Mouse (Mus musculus): ENCODE results near the gene Bbox1. TPM values are rescaled to one million over a fixed set of nuclear protein-coding genes. Genes with fewer than 3 reads are reported as not detected.

The Bbox1 gene
- polyA plus RNA-seq (2017; shearing (Covaris generic)) = not detected

DNA sequence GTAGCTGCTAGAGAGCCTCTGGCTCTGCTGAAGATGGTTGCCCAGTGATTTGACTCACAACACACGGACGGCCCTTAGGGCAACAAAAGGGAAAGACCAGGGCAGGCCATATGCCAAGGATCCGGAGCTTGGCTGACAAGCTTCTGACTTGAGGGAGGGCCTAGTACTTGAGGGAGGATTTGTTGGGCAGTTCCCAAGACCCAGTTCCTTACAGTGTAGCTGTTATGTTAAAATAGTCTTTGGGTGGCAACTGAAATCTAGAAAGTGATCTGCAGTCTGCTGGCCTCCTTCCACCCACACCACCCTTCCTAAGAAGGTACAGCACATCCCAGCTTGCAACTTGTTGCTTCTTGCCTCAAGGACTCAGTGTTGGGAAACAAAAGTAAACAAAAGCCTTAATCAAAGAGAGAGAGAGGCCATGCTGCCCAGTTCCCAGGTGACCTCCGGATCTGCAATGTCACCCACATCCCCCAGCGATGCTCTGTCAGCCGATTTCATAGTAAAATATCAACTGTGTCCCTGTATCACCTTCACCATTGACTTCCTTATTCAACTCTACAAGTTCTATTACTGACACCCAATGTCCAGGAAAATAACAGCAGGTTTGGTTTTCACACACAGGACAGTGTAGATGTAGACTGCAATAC is at the start of gene Bbox1:
TSS of gene Bbox1 (minus strand) at position 52 of the 647 bp plus-strand sequence.

DNA sequence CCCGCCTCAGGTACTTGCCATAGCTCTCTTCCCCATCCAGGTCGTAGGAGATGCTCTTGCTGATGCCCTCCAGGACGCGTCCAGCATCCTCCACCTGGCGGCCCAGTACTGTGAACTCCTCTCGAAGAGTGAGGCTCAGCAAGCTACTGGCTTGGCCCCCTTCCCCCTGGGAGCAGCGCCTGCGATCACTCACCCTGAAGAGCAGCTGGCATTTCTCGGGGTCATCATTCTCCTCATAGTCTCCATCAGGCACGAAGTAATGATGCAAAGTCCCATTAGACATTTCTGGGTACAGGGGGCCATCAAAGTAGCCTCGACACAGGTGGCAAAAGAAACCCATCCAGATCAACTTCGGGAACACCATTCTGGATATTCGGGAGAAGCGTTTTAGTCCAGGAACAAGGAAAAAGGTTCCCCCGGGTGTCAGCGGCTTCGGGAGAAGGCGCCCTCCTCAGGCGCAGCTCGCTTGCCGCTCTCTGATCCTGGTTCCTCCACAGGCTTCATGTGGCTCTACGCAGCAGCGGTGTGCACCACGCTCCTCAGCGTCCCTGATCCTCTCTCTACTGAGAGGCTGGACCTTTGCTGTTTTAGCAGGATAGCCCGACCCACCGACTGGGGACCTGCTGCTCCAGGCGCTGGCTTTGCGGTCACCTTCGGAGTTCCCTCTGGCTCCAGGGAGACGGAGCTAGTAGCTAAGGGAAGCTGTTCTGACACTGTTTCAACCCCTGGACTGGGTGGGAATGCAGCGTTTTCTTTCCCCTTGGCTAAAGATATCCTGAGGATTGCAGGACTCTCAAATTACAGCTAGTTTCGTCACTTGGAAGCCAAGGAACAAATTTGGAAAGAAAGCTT is 48.3 kb upstream of the Bbox1 start, which contains the start of gene Fibin:
TSS of gene Fibin (minus strand) at position 752 of the 852 bp plus-strand sequence.

Other genes starting within 250 kb of the Bbox1 start
- gene Fibin, start 48.6 kb upstream of the Bbox1 start, polyA plus RNA-seq (2017; shearing (Covaris generic)) = not detected